8 mouse cellular contexts compared by ENCODE assay signal in genomic region chr12:11149421-11150191, GRCm38 (mm10). TPM values are rescaled to one million over a fixed set of nuclear protein-coding genes. Genes with fewer than 3 reads are reported as not detected.
A peak's percentile ranks its signal among the peaks of the same experiment; 100 is the strongest.
DNase-seq lines count a peak whose midpoint lies in the region; ATAC-seq lines count a peak whose summit lies in the region.

No protein-coding gene starts in this region.

- peak overlapping the region; percentile 38 for H3K4me3 ChIP-seq in megakaryocyte, embryonic 14.5 days (replicated peaks)
- peak overlapping the region; percentile 60 for H3K4me3 ChIP-seq in forebrain, embryonic 16.5 days (replicated peaks; ENCODE audit: low read length)

- ATAC-seq in megakaryocyte, adult 5-6 weeks (ENCODE audit: poor library complexity, severe bottlenecking) = no peak
- ATAC-seq in forebrain, embryonic 16.5 days = peak; percentile 88

- no peaks in the 10 kb centered on the region; the same call in 1 of the 2 replicates for H3K4me1 ChIP-seq in megakaryocyte, embryonic 14.5 days
- H3K4me1 ChIP-seq in forebrain, embryonic 16.5 days (replicated peaks; ENCODE audit: control insufficient read depth, insufficient read depth, low read length) = peaks cover 20% of the 10 kb centered on the region

- peaks cover 50% of the 10 kb centered on the region for H3K27me3 ChIP-seq in megakaryocyte, embryonic 14.5 days (replicated peaks)
- H3K27me3 ChIP-seq in forebrain, embryonic 16.5 days (replicated peaks; ENCODE audit: control insufficient read depth, insufficient read depth, low read length) = peaks cover 16% of the 10 kb centered on the region

- peak; percentile 23 to 25 for DNase-seq in heart, postnatal 14 days
- peak; percentile 69 to 82 for DNase-seq in kidney, postnatal 4 days
- peak; percentile 60 to 62 for DNase-seq in lung, adult 18-20 months
- peak; percentile 17 for DNase-seq in ovary, postnatal 10 days (ENCODE audit: low spot score)
- no peak for DNase-seq in c-Kit-positive CD71-positive TER-119-positive erythroid progenitor cells, embryonic 14.5 days (ENCODE audit: low spot score)

- no peak overlapping the region for H3K27ac ChIP-seq in forebrain, embryonic 16.5 days (ENCODE audit: low read length)

- intact Hi-C loops in heart, postnatal 14 days (cut with DNase I) = no loop called here

- H3K9me3 ChIP-seq in megakaryocyte, embryonic 14.5 days = peaks cover 16% of the 10 kb centered on the region; the same call in 1 of the 2 replicates
- no peaks in the 10 kb centered on the region for H3K9me3 ChIP-seq in forebrain, embryonic 16.5 days (ENCODE audit: control insufficient read depth, low read length)

- H3K9ac ChIP-seq in forebrain, embryonic 16.5 days (replicated peaks; ENCODE audit: low read depth, low read length) = peak overlapping the region; percentile 60

- H3K36me3 ChIP-seq in megakaryocyte, embryonic 14.5 days (replicated peaks; ENCODE audit: low read length) = no peaks in the 10 kb centered on the region
- no peaks in the 10 kb centered on the region for H3K36me3 ChIP-seq in forebrain, embryonic 16.5 days (ENCODE audit: control insufficient read depth, insufficient read depth)

- H3K4me2 ChIP-seq in forebrain, embryonic 16.5 days (ENCODE audit: low read length) = peak overlapping the region; percentile 69

- WGBS in forebrain, embryonic 16.5 days = under 1% methylated on average over 39 of the region's 41 CpGs

RNA-seq across cellular contexts. Expression of gene Kcns3, which starts 1.2 kb away (rescaled TPM):
- polyA plus RNA-seq in megakaryocyte, embryonic 14.5 days (2012; ENCODE audit: insufficient read depth, low replicate concordance) = not detected in 2 replicates
- total RNA-seq in megakaryocyte, adult 5-6 weeks (2015) = not detected in 2 replicates
- not detected in 2 replicates for total RNA-seq in megakaryocyte, adult 5-6 weeks (2017)
- 0.39 and 0.83 TPM in 2 replicates for polyA plus RNA-seq in forebrain, embryonic 16.5 days (2015; fragmentation: Nextera tagmentation; extraction: Ambion mirVana)
- under 1 TPM; 0.22 to 0.33 TPM for total RNA-seq in heart, postnatal 14 days (2021)

RNA-seq across cellular contexts. Expression of gene Msgn1, which starts 59.2 kb away (rescaled TPM):
- polyA plus RNA-seq in megakaryocyte, embryonic 14.5 days (2012; ENCODE audit: insufficient read depth, low replicate concordance) = not detected in 2 replicates
- total RNA-seq in megakaryocyte, adult 5-6 weeks (2015) = not detected in 2 replicates
- 0.92 TPM in 1 of 2 replicates, not detected in the other for total RNA-seq in megakaryocyte, adult 5-6 weeks (2017)
- not detected in 2 replicates for polyA plus RNA-seq in forebrain, embryonic 16.5 days (2015; fragmentation: Nextera tagmentation; extraction: Ambion mirVana)
- not detected for total RNA-seq in heart, postnatal 14 days (2021)
